Mouse (Mus musculus): ENCODE measurements around the gene Wwox. TPM values are rescaled to one million over a fixed set of nuclear protein-coding genes. Genes with fewer than 3 reads are reported as not detected.

Wwox gene
- polyA plus RNA-seq, 1 experiment from 2014 or later: 14.0 TPM

- Histone ChIP-seq H3K4me3 (ENCODE audit: low read depth, low read length) (no peak overlapping the region), H3K9ac (ENCODE audit: low read length) (no peak overlapping the region), H3K9me3 (ENCODE audit: control insufficient read depth, low read length) (no peaks in the 10 kb centered on the region), H3K27me3 (replicated peaks; ENCODE audit: control insufficient read depth, insufficient read depth, low read length) (no peaks in the 10 kb centered on the region), H3K36me3 (ENCODE audit: control insufficient read depth, insufficient read depth, low read length) (no peaks in the 10 kb centered on the region), H3K4me1 (replicated peaks; ENCODE audit: control insufficient read depth, insufficient read depth, low read length) (no peaks in the 10 kb centered on the region), H3K27ac (ENCODE audit: low read depth) (no peak overlapping the region), H3K4me2 (ENCODE audit: low read length) (no peak overlapping the region)
- 66% methylated on average over 9 of the region's 9 CpGs for WGBS
- no peak for DNase-seq (ENCODE audit: low spot score)
- no peak for ATAC-seq (replicated peaks; ENCODE audit: low FRiP score, low TSS enrichment, low read depth)
These were observed 658.6 kb downstream of the Wwox start for GRCm38 (mm10) chr8:115097988-115098562.

- no peaks in the 10 kb centered on the region for H3K27me3 ChIP-seq (replicated peaks; ENCODE audit: control insufficient read depth, insufficient read depth, low read length)
- 72% methylated on average over 3 of the region's 3 CpGs for WGBS
- H3K9ac ChIP-seq (ENCODE audit: low read length): no peak overlapping the region
- no peak overlapping the region for H3K27ac ChIP-seq (ENCODE audit: low read depth)
- no peak overlapping the region for H3K4me3 ChIP-seq (ENCODE audit: low read depth, low read length)
- peaks cover 2% of the 10 kb centered on the region; the same call in 1 of the 2 replicates for H3K4me1 ChIP-seq (replicated peaks; ENCODE audit: control insufficient read depth, insufficient read depth, low read length)
- H3K9me3 ChIP-seq (ENCODE audit: control insufficient read depth, low read length): no peaks in the 10 kb centered on the region
- no peak overlapping the region for H3K4me2 ChIP-seq (ENCODE audit: low read length)
- no peak for ATAC-seq (replicated peaks; ENCODE audit: low FRiP score, low TSS enrichment, low read depth)
- DNase-seq (ENCODE audit: low spot score): no peak
- no peaks in the 10 kb centered on the region for H3K36me3 ChIP-seq (ENCODE audit: control insufficient read depth, insufficient read depth, low read length)
These were observed 669.9 kb downstream of the Wwox start for GRCm38 (mm10) chr8:115109309-115109708.

- WGBS: 78% methylated on average over 9 of the region's 9 CpGs
- ATAC-seq (replicated peaks; ENCODE audit: low FRiP score, low TSS enrichment, low read depth) (no peak), DNase-seq (ENCODE audit: low spot score) (no peak)
These were observed 671.0 kb downstream of the Wwox start for GRCm38 (mm10) chr8:115110423-115110822.

GRCm38 (mm10) chr8:115112062-115112461 lies 672.6 kb downstream of the Wwox start:
- no peaks in the 10 kb centered on the region for H3K9me3 ChIP-seq (ENCODE audit: control insufficient read depth, low read length)
- H3K27me3 ChIP-seq (replicated peaks; ENCODE audit: control insufficient read depth, insufficient read depth, low read length): no peaks in the 10 kb centered on the region
- ATAC-seq (replicated peaks; ENCODE audit: low FRiP score, low TSS enrichment, low read depth) (no peak), DNase-seq (ENCODE audit: low spot score) (no peak)
- H3K4me3 ChIP-seq (ENCODE audit: low read depth, low read length): no peak overlapping the region
- H3K9ac ChIP-seq (ENCODE audit: low read length): no peak overlapping the region
- H3K27ac ChIP-seq (ENCODE audit: low read depth): no peak overlapping the region
- peaks cover 2% of the 10 kb centered on the region; the same call in 1 of the 2 replicates for H3K4me1 ChIP-seq (replicated peaks; ENCODE audit: control insufficient read depth, insufficient read depth, low read length)
- H3K36me3 ChIP-seq (ENCODE audit: control insufficient read depth, insufficient read depth, low read length): no peaks in the 10 kb centered on the region
- 92% methylated on average over 2 of the region's 2 CpGs for WGBS
- no peak overlapping the region for H3K4me2 ChIP-seq (ENCODE audit: low read length)

More at GRCm38 (mm10) chr8:115110423-115110822, 671.0 kb downstream of the Wwox start:
- Histone ChIP-seq H3K9me3 (ENCODE audit: control insufficient read depth, low read length) (no peaks in the 10 kb centered on the region), H3K4me1 (replicated peaks; ENCODE audit: control insufficient read depth, insufficient read depth, low read length) (peaks cover 2% of the 10 kb centered on the region; the same call in 1 of the 2 replicates), H3K4me2 (ENCODE audit: low read length) (no peak overlapping the region), H3K4me3 (ENCODE audit: low read depth, low read length) (no peak overlapping the region), H3K9ac (ENCODE audit: low read length) (no peak overlapping the region), H3K36me3 (ENCODE audit: control insufficient read depth, insufficient read depth, low read length) (no peaks in the 10 kb centered on the region), H3K27me3 (replicated peaks; ENCODE audit: control insufficient read depth, insufficient read depth, low read length) (no peaks in the 10 kb centered on the region), H3K27ac (ENCODE audit: low read depth) (no peak overlapping the region)

- no peaks in the 10 kb centered on the region for H3K36me3 ChIP-seq (ENCODE audit: control insufficient read depth, insufficient read depth, low read length)
- no peak overlapping the region for H3K4me2 ChIP-seq (ENCODE audit: low read length)
- no peak overlapping the region for H3K27ac ChIP-seq (ENCODE audit: low read depth)
- H3K27me3 ChIP-seq (replicated peaks; ENCODE audit: control insufficient read depth, insufficient read depth, low read length): no peaks in the 10 kb centered on the region
- no peak for DNase-seq (ENCODE audit: low spot score)
- no peaks in the 10 kb centered on the region for H3K4me1 ChIP-seq (replicated peaks; ENCODE audit: control insufficient read depth, insufficient read depth, low read length)
- H3K4me3 ChIP-seq (ENCODE audit: low read depth, low read length): no peak overlapping the region
- ATAC-seq (replicated peaks; ENCODE audit: low FRiP score, low TSS enrichment, low read depth): no peak
- no peaks in the 10 kb centered on the region for H3K9me3 ChIP-seq (ENCODE audit: control insufficient read depth, low read length)
- 40% methylated on average over 6 of the region's 6 CpGs for WGBS
- no peak overlapping the region for H3K9ac ChIP-seq (ENCODE audit: low read length)
These were observed 675.0 kb downstream of the Wwox start for GRCm38 (mm10) chr8:115114498-115114897.

GRCm38 (mm10) chr8:115126081-115126480 lies 686.6 kb downstream of the Wwox start:
- no peak overlapping the region for H3K4me3 ChIP-seq (ENCODE audit: low read depth, low read length)
- ATAC-seq (replicated peaks; ENCODE audit: low FRiP score, low TSS enrichment, low read depth): no peak
- DNase-seq (ENCODE audit: low spot score): no peak
- no peaks in the 10 kb centered on the region for H3K4me1 ChIP-seq (replicated peaks; ENCODE audit: control insufficient read depth, insufficient read depth, low read length)
- no peaks in the 10 kb centered on the region for H3K27me3 ChIP-seq (replicated peaks; ENCODE audit: control insufficient read depth, insufficient read depth, low read length)
- H3K27ac ChIP-seq (ENCODE audit: low read depth): no peak overlapping the region
- 79% methylated on average over 7 of the region's 7 CpGs for WGBS
- H3K9ac ChIP-seq (ENCODE audit: low read length): no peak overlapping the region
- no peak overlapping the region for H3K4me2 ChIP-seq (ENCODE audit: low read length)
- H3K36me3 ChIP-seq (ENCODE audit: control insufficient read depth, insufficient read depth, low read length): no peaks in the 10 kb centered on the region
- no peaks in the 10 kb centered on the region for H3K9me3 ChIP-seq (ENCODE audit: control insufficient read depth, low read length)

- H3K4me3 ChIP-seq (ENCODE audit: low read depth, low read length): no peak overlapping the region
- no peak overlapping the region for H3K27ac ChIP-seq (ENCODE audit: low read depth)
- no peaks in the 10 kb centered on the region for H3K36me3 ChIP-seq (ENCODE audit: control insufficient read depth, insufficient read depth, low read length)
- ATAC-seq (replicated peaks; ENCODE audit: low FRiP score, low TSS enrichment, low read depth) (no peak), DNase-seq (ENCODE audit: low spot score) (no peak)
- no peak overlapping the region for H3K4me2 ChIP-seq (ENCODE audit: low read length)
- H3K9ac ChIP-seq (ENCODE audit: low read length): no peak overlapping the region
- no peaks in the 10 kb centered on the region for H3K27me3 ChIP-seq (replicated peaks; ENCODE audit: control insufficient read depth, insufficient read depth, low read length)
- WGBS: 86% methylated on average over 5 of the region's 5 CpGs
- no peaks in the 10 kb centered on the region for H3K9me3 ChIP-seq (ENCODE audit: control insufficient read depth, low read length)
- H3K4me1 ChIP-seq (replicated peaks; ENCODE audit: control insufficient read depth, insufficient read depth, low read length): no peaks in the 10 kb centered on the region
These were observed 687.2 kb downstream of the Wwox start for GRCm38 (mm10) chr8:115126674-115127073.

- no peak for DNase-seq (ENCODE audit: low spot score)
- Histone ChIP-seq H3K27me3 (replicated peaks; ENCODE audit: control insufficient read depth, insufficient read depth, low read length) (no peaks in the 10 kb centered on the region), H3K4me3 (ENCODE audit: low read depth, low read length) (no peak overlapping the region), H3K4me1 (replicated peaks; ENCODE audit: control insufficient read depth, insufficient read depth, low read length) (no peaks in the 10 kb centered on the region), H3K9me3 (ENCODE audit: control insufficient read depth, low read length) (no peaks in the 10 kb centered on the region), H3K9ac (ENCODE audit: low read length) (no peak overlapping the region), H3K36me3 (ENCODE audit: control insufficient read depth, insufficient read depth, low read length) (no peaks in the 10 kb centered on the region), H3K27ac (ENCODE audit: low read depth) (no peak overlapping the region), H3K4me2 (ENCODE audit: low read length) (no peak overlapping the region)
- 93% methylated on average over 4 of the region's 4 CpGs for WGBS
- ATAC-seq (replicated peaks; ENCODE audit: low FRiP score, low TSS enrichment, low read depth): no peak
These were observed 689.9 kb downstream of the Wwox start for GRCm38 (mm10) chr8:115129307-115129706.

GRCm38 (mm10) chr8:115133119-115133518 lies 693.7 kb downstream of the Wwox start:
- WGBS: 77% methylated on average over 17 of the region's 17 CpGs
- DNase-seq (ENCODE audit: low spot score) (no peak), ATAC-seq (replicated peaks; ENCODE audit: low FRiP score, low TSS enrichment, low read depth) (no peak)
- Histone ChIP-seq H3K27me3 (replicated peaks; ENCODE audit: control insufficient read depth, insufficient read depth, low read length) (no peaks in the 10 kb centered on the region), H3K27ac (ENCODE audit: low read depth) (no peak overlapping the region), H3K9ac (ENCODE audit: low read length) (no peak overlapping the region), H3K36me3 (ENCODE audit: control insufficient read depth, insufficient read depth, low read length) (no peaks in the 10 kb centered on the region), H3K9me3 (ENCODE audit: control insufficient read depth, low read length) (0 out of 2 replicates have a peak, but pooled peaks cover 14% of the 10 kb centered on the region), H3K4me2 (ENCODE audit: low read length) (no peak overlapping the region), H3K4me3 (ENCODE audit: low read depth, low read length) (no peak overlapping the region), H3K4me1 (replicated peaks; ENCODE audit: control insufficient read depth, insufficient read depth, low read length) (no peaks in the 10 kb centered on the region)
